Mouse (Mus musculus): ENCODE data around the gene Tmem186.

- TF ChIP-seq POLR2A (IDR thresholded peaks at IDR 0.05; ENCODE audit: extremely low read depth, insufficient read depth, low read length) (no peak), CTCF (IDR thresholded peaks at IDR 0.05; ENCODE audit: low read depth, low read length) (no peak)
These were observed 21.3 kb upstream of the Tmem186 start for GRCm38 (mm10) chr16:8658764-8659163.

Data from liver, adult 2 months (tissue).